Mouse (Mus musculus) intestine, embryonic 15.5 days (tissue): ENCODE data around the gene Letm1. TPM values are rescaled to one million over a fixed set of nuclear protein-coding genes. Genes with fewer than 3 reads are reported as not detected.
A peak's percentile ranks its signal among the peaks of the same experiment; 100 is the strongest.

Experiments used
- ATAC-seq: fragments of 200-750 bp; cut with Nextera tagmentation; 2 replicates; pipeline ENCODE4 v1.8.0; 2017; ENCODE audit warnings: moderate TSS enrichment, moderate library complexity
- H3K27ac ChIP-seq: fragments of 300-500 bp; sonication (generic); 2 replicates; pipeline ENCODE4 v1.5.1; 2015; ENCODE audit warnings: mild to moderate bottlenecking, inconsistent platforms
- H3K27me3 ChIP-seq: fragments of 300-500 bp; sonication (generic); replicated peaks from 2 replicates; pipeline ENCODE4 v1.6.1; 2015; ENCODE audit warnings: inconsistent platforms
- H3K36me3 ChIP-seq: fragments of 300-500 bp; sonication (generic); 2 replicates; pipeline ENCODE4 v1.6.1; 2015; ENCODE audit warnings: inconsistent platforms
- H3K4me1 ChIP-seq: fragments of 300-500 bp; sonication (generic); replicated peaks from 2 replicates; pipeline ENCODE4 v1.6.1; 2015; ENCODE audit warnings: inconsistent platforms
- H3K4me2 ChIP-seq: fragments of 300-500 bp; sonication (generic); replicated peaks from 2 replicates; pipeline ENCODE4 v1.6.1; 2015; ENCODE audit warnings: mild to moderate bottlenecking, inconsistent platforms
- H3K4me3 ChIP-seq: fragments of 300-500 bp; sonication (generic); replicated peaks from 2 replicates; pipeline ENCODE4 v1.5.1; 2015; ENCODE audit warnings: inconsistent platforms
- H3K9ac ChIP-seq: fragments of 300-500 bp; sonication (generic); 2 replicates; pipeline ENCODE4 v1.6.1; 2015; ENCODE audit warnings: inconsistent platforms
- H3K9me3 ChIP-seq: fragments of 300-500 bp; sonication (generic); 2 replicates; pipeline ENCODE4 v1.6.1; 2016; ENCODE audit warnings: inconsistent platforms
- WGBS: fragments of 180-500 bp; shearing (Covaris S2); methylation state at CpG from one replicate; pipeline ENCODE4 v1.1.7; 2015; 5-methylcytosine and 5-hydroxymethylcytosine counted together
- polyA plus RNA-seq: library from polyadenylated mRNA; unstranded; fragments of >200 nt; fragmentation: Nextera tagmentation; extraction: Ambion mirVana; gene quantifications from 2 replicates; pipeline ENCODE4 v1.2.1, GENCODE M21; 2015

The Letm1 gene
- polyA plus RNA-seq, 1 experiment from 2014 or later = 49.5 TPM

DNA sequence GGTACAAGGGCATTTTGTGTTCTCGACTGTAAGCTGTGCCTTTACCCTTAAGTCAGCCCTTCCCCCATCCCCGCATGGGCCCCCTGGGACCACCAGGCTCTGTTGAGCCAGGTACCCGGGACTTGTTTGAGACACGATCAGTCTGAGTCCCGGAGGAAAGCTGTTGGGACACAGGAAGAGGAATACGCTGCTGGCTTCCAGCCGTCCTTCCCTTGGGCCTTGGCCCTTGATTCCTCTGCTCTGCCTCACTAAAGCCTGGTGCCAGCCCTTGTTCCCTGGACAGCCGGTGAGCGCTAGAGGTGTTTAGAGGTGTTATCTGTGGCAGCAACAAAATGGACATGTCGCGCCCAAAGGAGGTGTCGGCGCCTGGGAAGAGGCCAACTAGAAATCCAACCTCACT, 82.6 kb downstream of the Letm1 start:
- Histone ChIP-seq H3K36me3 (no peaks in the 10 kb centered on the region), H3K27me3 (no peaks in the 10 kb centered on the region; the same call in 1 of the 2 replicates), H3K27ac (no peak overlapping the region), H3K9me3 (no peaks in the 10 kb centered on the region), H3K4me2 (no peak overlapping the region), H3K9ac (no peak overlapping the region), H3K4me1 (peaks cover 32% of the 10 kb centered on the region), H3K4me3 (no peak overlapping the region)
- ATAC-seq = no peak
- 41% methylated on average over 13 of the region's 13 CpGs for WGBS

DNA sequence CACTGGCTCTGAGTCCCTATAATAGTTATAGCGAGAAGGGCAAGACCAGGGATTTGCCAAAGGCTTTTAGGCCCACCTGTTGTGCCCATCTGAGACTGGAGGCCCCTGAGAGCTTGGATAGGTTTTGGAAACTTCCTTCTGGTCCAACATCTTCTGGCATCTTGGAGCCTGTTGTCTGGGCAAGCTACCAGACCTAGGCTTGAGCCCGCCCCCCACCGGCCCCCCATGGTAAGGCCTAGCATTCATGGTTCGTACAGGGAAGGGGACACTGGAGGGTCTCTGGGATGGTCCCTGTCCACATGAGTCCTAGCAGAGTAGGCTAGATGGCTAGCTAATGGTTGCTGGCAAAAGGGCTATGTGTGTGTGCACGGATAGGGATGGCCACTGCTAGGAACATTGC, 83.9 kb downstream of the Letm1 start:
- H3K4me1 ChIP-seq = peaks cover 36% of the 10 kb centered on the region
- H3K9ac ChIP-seq = no peak overlapping the region
- no peak for ATAC-seq
- no peaks in the 10 kb centered on the region; the same call in 1 of the 2 replicates for H3K27me3 ChIP-seq
- no peak overlapping the region for H3K4me2 ChIP-seq
- H3K36me3 ChIP-seq = no peaks in the 10 kb centered on the region
- no peak overlapping the region for H3K4me3 ChIP-seq
- WGBS = 91% methylated on average over 5 of the region's 5 CpGs
- no peak overlapping the region for H3K27ac ChIP-seq
- H3K9me3 ChIP-seq = no peaks in the 10 kb centered on the region

DNA sequence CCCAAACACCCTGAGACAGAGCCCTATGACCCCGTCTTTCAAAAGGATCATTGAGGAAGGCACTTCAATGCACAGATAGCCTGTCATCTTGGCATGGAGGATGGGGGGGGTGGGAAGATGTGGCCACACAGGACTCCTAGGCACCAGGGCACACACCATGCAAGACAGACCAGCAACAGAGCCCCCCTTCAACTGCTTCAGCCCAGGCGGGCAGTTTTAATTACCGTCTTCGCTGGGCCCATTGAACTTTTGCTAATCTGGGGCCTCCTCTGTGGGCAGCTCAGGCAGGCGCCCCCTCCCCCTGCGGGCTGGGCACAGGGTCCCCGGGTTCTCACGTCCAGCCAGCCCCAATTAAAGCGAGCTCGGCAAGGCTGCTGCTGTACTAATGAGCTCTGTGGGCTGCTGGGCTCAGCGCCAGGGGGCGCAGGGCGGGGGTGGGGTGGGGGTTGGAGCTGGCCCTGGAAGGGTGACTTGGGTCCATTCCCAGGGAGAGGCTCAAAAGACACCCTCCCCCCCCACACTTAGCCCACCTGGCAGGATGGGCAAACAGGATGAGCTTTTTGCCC, 84.6 kb downstream of the Letm1 start:
- WGBS = 35% methylated on average over 13 of the region's 13 CpGs

DNA sequence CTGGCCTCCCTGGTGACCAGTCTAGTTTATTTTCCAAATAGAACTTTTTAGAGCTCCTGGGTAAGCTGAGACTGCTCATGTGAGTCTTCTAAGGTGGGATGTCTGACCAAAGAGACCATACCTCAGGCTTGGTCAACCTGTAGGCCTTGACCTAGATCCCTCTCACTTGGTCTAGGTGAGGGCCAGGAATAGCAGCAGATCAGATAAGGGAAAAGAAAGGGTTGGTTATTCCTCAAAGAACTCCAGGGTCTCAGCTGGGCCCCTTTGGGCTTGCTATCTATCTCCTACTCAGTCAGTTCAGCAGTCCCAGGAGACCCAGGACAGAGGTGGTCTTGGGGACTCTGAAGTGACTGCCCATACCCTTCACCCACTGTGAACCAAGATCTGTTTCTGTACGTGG, 85.1 kb downstream of the Letm1 start:
- Histone ChIP-seq H3K4me3 (no peak overlapping the region), H3K9ac (no peak overlapping the region), H3K4me1 (peaks cover 44% of the 10 kb centered on the region), H3K27ac (no peak overlapping the region), H3K27me3 (no peaks in the 10 kb centered on the region; the same call in 1 of the 2 replicates), H3K4me2 (no peak overlapping the region), H3K36me3 (no peaks in the 10 kb centered on the region), H3K9me3 (no peaks in the 10 kb centered on the region)
- 71% methylated on average over 1 of the region's 1 CpGs for WGBS
- no peak for ATAC-seq

More for the DNA sequence above, 84.6 kb downstream of the Letm1 start:
- no peak for ATAC-seq
- Histone ChIP-seq H3K27ac (no peak overlapping the region), H3K4me1 (peaks cover 39% of the 10 kb centered on the region), H3K9ac (no peak overlapping the region), H3K36me3 (no peaks in the 10 kb centered on the region), H3K4me2 (no peak overlapping the region), H3K4me3 (no peak overlapping the region), H3K27me3 (no peaks in the 10 kb centered on the region; the same call in 1 of the 2 replicates), H3K9me3 (no peaks in the 10 kb centered on the region)

DNA sequence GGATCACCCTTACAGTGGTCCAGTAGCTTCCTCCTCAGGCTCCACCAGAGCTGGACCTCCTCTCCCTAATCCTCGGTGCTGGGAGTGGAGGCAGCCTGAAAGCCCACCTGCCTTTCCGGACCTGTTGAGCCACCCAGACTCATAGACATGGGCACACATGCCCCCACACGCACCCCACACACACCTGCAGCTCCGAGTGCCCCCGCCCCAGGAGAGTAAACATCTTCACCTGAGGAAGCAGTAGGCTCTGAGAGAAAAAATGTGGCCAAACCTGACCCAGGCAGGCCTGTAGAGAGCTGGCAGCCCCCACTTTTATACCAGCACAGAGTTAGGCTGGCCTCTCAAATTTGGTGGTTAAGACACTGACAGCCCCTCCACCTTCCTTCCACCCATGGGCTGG, 86.2 kb downstream of the Letm1 start:
- Histone ChIP-seq H3K27ac (peak overlapping the region; percentile 68; the same call in 1 of the 2 replicates), H3K4me1 (peaks cover 51% of the 10 kb centered on the region)
- WGBS = 62% methylated on average over 5 of the region's 5 CpGs

DNA sequence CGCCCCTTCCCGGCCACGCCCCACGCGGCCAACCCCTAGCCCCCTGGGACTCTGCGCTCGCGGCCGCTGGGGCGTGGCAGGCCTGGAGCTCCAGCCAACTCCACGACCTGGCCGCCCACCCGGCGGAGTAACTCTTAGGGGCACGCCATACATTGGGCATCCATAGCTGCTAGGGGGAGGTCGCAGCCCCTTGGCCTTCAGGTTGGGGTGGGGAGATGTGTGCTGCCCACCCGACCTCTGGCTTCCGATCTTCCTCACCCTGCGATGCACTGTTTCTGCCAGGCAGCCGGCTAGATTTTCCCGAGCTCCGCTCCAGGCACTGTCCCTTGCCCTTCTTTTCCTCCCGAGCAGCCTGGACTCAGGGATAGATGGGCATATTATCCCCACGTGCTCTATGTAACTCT, 86.9 kb downstream of the Letm1 start:
- H3K9ac ChIP-seq = peak overlapping the region; percentile 74
- H3K27ac ChIP-seq = peak overlapping the region; percentile 68
- H3K27me3 ChIP-seq = no peaks in the 10 kb centered on the region
- peaks cover 51% of the 10 kb centered on the region for H3K4me1 ChIP-seq
- ATAC-seq = peak; percentile 42
- H3K4me2 ChIP-seq = peak overlapping the region; percentile 94
- H3K4me3 ChIP-seq = peak overlapping the region; percentile 46
- H3K36me3 ChIP-seq = no peaks in the 10 kb centered on the region
- H3K9me3 ChIP-seq = no peaks in the 10 kb centered on the region
- 5% methylated on average over 24 of the region's 24 CpGs for WGBS

More for the DNA sequence above, 86.2 kb downstream of the Letm1 start:
- H3K27me3 ChIP-seq = no peaks in the 10 kb centered on the region; the same call in 1 of the 2 replicates
- no peak overlapping the region for H3K4me3 ChIP-seq
- no peak overlapping the region for H3K9ac ChIP-seq
- peak overlapping the region; percentile 94 for H3K4me2 ChIP-seq
- no peak for ATAC-seq
- H3K36me3 ChIP-seq = no peaks in the 10 kb centered on the region
- H3K9me3 ChIP-seq = no peaks in the 10 kb centered on the region

DNA sequence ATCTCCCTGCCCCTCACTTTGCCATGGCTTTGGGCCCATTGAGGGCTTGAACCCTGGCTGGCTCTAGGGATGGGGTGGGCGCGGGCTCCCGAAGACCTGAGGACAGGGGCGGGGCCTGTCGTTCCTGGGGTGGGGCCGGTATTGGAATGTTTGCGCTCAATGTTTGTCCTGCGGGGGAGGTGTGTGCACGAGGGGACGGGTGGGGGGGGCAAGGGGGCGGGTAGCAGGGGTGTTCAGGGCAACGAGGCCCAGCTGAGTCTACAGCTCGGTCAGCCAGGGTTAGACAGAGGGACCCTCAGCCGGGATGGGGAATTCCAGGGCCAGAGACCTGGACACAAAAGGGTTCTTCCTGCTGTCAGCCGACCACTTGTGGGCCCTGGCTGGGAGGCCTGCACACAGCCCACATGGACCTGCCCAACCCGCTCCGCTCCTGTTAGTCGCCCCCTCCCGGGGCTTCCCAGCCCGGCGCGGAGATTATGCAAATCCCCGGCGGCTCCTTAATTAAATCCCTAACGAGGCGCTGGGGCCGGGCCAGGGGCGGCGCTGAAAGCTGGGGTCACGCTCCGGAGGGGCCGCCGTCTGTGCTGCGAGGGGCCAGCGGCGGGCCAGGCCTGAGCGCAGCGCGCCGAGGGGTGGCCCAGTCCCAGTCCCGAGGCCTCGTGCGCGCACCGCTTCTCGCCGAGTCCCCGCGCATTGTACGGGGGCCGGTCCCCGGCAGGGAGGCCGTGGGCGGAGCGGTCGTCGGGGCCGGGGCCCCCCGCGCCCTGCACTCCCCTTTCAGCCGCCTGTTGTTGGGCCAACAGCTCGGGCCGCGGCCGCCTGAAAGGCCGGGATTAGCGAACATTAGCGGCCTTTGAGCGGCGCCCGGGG, 87.5 kb downstream of the Letm1 start:
- peak; percentile 66 for ATAC-seq
- no peaks in the 10 kb centered on the region for H3K27me3 ChIP-seq
- WGBS = 4% methylated on average over 71 of the region's 71 CpGs
- H3K4me1 ChIP-seq = peaks cover 52% of the 10 kb centered on the region
- H3K9me3 ChIP-seq = no peaks in the 10 kb centered on the region
- H3K27ac ChIP-seq = peak overlapping the region; percentile 68
- peak overlapping the region; percentile 94 for H3K4me2 ChIP-seq
- H3K36me3 ChIP-seq = no peaks in the 10 kb centered on the region
- H3K9ac ChIP-seq = peak overlapping the region; percentile 74
- H3K4me3 ChIP-seq = peak overlapping the region; percentile 46

DNA sequence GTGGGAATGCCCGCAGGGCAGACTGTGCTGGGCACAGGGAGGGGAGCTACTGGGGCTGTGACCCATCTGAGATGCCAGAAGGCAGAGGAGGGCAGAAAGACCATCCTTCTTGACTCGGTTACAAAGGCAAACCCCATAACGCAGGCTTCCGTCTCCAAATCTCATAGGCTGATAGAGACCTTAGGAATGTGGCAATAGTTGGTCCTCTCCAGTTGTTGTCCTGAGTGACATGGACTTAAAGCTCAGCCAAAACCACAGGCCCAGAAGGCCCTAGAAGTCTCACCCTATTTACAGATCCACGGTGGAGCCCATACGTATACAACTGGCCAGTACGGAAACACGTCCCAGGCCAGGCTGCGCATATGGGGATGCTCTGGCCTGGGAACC, 88.2 kb downstream of the Letm1 start:
- Histone ChIP-seq H3K36me3 (no peaks in the 10 kb centered on the region), H3K27ac (peak overlapping the region; percentile 51; the same call in 1 of the 2 replicates), H3K9me3 (no peaks in the 10 kb centered on the region), H3K27me3 (no peaks in the 10 kb centered on the region), H3K9ac (no peak overlapping the region), H3K4me2 (peak overlapping the region; percentile 94), H3K4me3 (no peak overlapping the region), H3K4me1 (peaks cover 59% of the 10 kb centered on the region)
- ATAC-seq = no peak
- 70% methylated on average over 9 of the region's 9 CpGs for WGBS

DNA sequence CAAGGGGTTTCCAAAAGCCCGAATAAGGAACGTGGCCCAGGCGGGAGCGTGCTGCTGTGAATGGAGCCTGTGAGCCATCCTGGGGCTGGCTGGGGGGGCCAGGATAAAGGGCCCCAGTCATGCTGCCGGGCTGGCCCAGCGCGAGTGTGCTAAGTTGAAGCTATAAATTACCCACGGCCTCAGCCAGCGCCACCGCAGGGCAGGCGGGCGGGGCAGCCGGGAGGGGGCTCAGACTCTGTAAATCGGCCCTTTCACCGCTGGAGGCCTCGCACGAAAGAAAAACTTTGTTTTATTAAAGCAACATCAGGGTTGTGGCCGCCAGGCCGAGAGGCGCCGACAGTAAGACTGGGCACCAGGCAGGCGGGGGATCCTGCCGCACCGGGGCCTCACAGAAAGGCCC, 90.2 kb downstream of the Letm1 start:
- WGBS = 5% methylated on average over 24 of the region's 24 CpGs
- Histone ChIP-seq H3K27me3 (no peaks in the 10 kb centered on the region), H3K4me3 (peak overlapping the region; percentile 5; the same call in 1 of the 2 replicates)

DNA sequence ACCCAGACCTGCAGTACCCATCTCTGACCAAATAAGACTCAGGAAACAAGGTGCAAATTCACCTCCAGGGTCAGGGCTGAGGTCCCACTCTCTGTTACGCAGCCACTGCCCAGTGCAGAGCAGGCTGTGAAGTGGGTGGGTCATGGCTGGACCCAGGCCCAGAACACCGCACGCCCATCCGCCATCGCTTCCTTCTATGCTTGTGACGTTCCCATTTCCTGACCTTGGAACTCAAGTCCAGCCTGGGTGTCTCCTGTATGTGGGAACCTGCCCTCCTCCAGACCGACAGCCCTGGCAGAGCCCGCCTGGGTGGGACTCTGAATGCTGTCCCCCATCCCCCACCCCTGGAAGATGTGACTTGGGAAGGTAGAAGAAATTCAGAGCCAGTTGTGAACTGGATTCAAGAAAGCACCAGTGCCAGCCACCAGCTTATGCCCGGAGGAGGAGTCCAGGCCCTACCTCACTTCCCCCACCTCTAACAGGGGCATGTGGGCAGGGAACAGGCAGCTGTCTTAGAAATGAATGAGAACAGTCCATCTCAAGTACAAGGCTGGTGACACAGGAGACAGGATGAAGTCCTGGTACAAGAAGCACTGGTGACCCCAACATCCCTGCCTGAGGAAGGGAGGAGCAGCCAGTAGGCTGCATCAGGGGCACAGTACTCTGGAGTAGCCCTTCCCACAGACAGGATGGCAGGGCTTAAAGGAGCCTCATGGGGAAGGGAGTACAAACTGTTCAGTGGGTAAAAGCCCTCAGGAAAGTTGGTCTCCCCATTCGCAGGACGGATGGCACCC, 92.6 kb downstream of the Letm1 start:
- no peak overlapping the region for H3K9ac ChIP-seq
- 75% methylated on average over 11 of the region's 11 CpGs for WGBS
- ATAC-seq = no peak

More for the DNA sequence above, 90.2 kb downstream of the Letm1 start:
- H3K9me3 ChIP-seq = no peaks in the 10 kb centered on the region
- H3K36me3 ChIP-seq = no peaks in the 10 kb centered on the region
- ATAC-seq = peak; percentile 55
- peaks cover 55% of the 10 kb centered on the region for H3K4me1 ChIP-seq
- H3K4me2 ChIP-seq = peak overlapping the region; percentile 50
- H3K27ac ChIP-seq = peak overlapping the region; percentile 72
- peak overlapping the region; percentile 29; the same call in 1 of the 2 replicates for H3K9ac ChIP-seq

More for the DNA sequence above, 92.6 kb downstream of the Letm1 start:
- Histone ChIP-seq H3K27me3 (no peaks in the 10 kb centered on the region), H3K4me3 (no peak overlapping the region), H3K27ac (no peak overlapping the region), H3K9me3 (no peaks in the 10 kb centered on the region), H3K4me1 (peaks cover 39% of the 10 kb centered on the region), H3K4me2 (no peak overlapping the region), H3K36me3 (no peaks in the 10 kb centered on the region)
